ENCODE assay signal across 15 mouse cellular contexts in genomic region chr1:135632199-135632598, GRCm38 (mm10). TPM values are rescaled to one million over a fixed set of nuclear protein-coding genes. Genes with fewer than 3 reads are reported as not detected.
DNase-seq lines count a peak whose midpoint lies in the region; ATAC-seq and TF ChIP-seq lines count a peak whose summit lies in the region.
"Had no signal": no experiment of that assay in that cellular context is flagged by ENCODE, and none has a peak within 500 bp of the region (broad histone marks: within the 10 kb centered on the region; RNA-seq: fewer than 3 reads in every experiment).

No protein-coding gene starts in this region.

- intact Hi-C loops in heart, adult 2 months (cut with DNase I): loop anchor here (2.0 kb wide), 1 partner anchor 27 kb away; no protein-coding TSS in a partner anchor

- H3K36me3 ChIP-seq in heart, adult 2 months (ENCODE audit: control insufficient read depth, insufficient read depth, low read length): peaks cover 2% of the 10 kb centered on the region; the same call in 1 of the 2 replicates
- no peaks in the 10 kb centered on the region for H3K36me3 ChIP-seq in heart, embryonic 10.5 days
- no peaks in the 10 kb centered on the region for H3K36me3 ChIP-seq in kidney, embryonic 16.5 days (ENCODE audit: insufficient read depth, low read length)
- H3K36me3 ChIP-seq: embryonic facial prominence, embryonic 15.5 days; forebrain, embryonic 12.5 days; G1E; hindbrain, embryonic 13.5 days; limb, embryonic 10.5 days; liver, embryonic 15.5 days had no signal

- DNase-seq in heart, adult 2 months: no peak
- DNase-seq in heart, embryonic 10.5 days (ENCODE audit: low spot score): no peak
- DNase-seq in kidney, postnatal 10 days: no peak
- peak; percentile 28 for DNase-seq in 416B (ENCODE audit: low read depth)
- DNase-seq in spleen, postnatal 10 days (ENCODE audit: low spot score in 2 of 2): no peak
- DNase-seq in right cerebral cortex, postnatal 25 days: no peak
- DNase-seq: cerebellum, adult 8-10 months had no signal

- no peaks in the 10 kb centered on the region for H3K9me3 ChIP-seq in heart, embryonic 10.5 days
- H3K9me3 ChIP-seq in kidney, embryonic 16.5 days (ENCODE audit: low read length): no peaks in the 10 kb centered on the region
- H3K9me3 ChIP-seq: embryonic facial prominence, embryonic 15.5 days; forebrain, embryonic 12.5 days; G1E; hindbrain, embryonic 13.5 days; limb, embryonic 10.5 days; liver, embryonic 15.5 days had no signal

- WGBS in heart, adult 2 months: 93% methylated on average over 1 of the region's 1 CpGs
- 81% methylated on average over 1 of the region's 1 CpGs for WGBS in heart, embryonic 10.5 days
- WGBS in kidney, embryonic 16.5 days: 62% methylated on average over 1 of the region's 1 CpGs

- H3K79me2 ChIP-seq in heart, adult 2 months (replicated peaks; ENCODE audit: control insufficient read depth, insufficient read depth, low read length): no peaks in the 10 kb centered on the region

- no peaks in the 10 kb centered on the region for H3K27me3 ChIP-seq in heart, adult 2 months (ENCODE audit: control insufficient read depth, insufficient read depth, low read length)
- H3K27me3 ChIP-seq in heart, embryonic 10.5 days (ENCODE audit: insufficient read depth, poor library complexity, severe bottlenecking): no peaks in the 10 kb centered on the region
- no peaks in the 10 kb centered on the region for H3K27me3 ChIP-seq in kidney, embryonic 16.5 days (ENCODE audit: insufficient read depth, low read length)
- H3K27me3 ChIP-seq: embryonic facial prominence, embryonic 15.5 days; forebrain, embryonic 12.5 days; hindbrain, embryonic 13.5 days; liver, embryonic 15.5 days had no signal

- peak overlapping the region; percentile 16; the same call in 1 of the 2 replicates for H3K4me2 ChIP-seq in kidney, embryonic 16.5 days (replicated peaks; ENCODE audit: low read depth, low read length)
- H3K4me2 ChIP-seq: embryonic facial prominence, embryonic 15.5 days; forebrain, embryonic 12.5 days; hindbrain, embryonic 13.5 days; liver, embryonic 15.5 days had no signal

- H3K4me1 ChIP-seq in heart, adult 2 months (ENCODE audit: control insufficient read depth, insufficient read depth, low read length): peaks cover 30% of the 10 kb centered on the region
- H3K4me1 ChIP-seq in heart, embryonic 10.5 days: peaks cover 40% of the 10 kb centered on the region
- peaks cover 21% of the 10 kb centered on the region for H3K4me1 ChIP-seq in kidney, embryonic 16.5 days (ENCODE audit: insufficient read depth, low read length)
- peaks cover 56% of the 10 kb centered on the region for H3K4me1 ChIP-seq in brown adipose tissue, adult 24 weeks (ENCODE audit: control insufficient read depth, insufficient read depth, insufficient read length, low read length)

- no peak for TF ChIP-seq POLR2A in heart, adult 2 months (IDR thresholded peaks at IDR 0.05; ENCODE audit: insufficient read depth, low read depth, low read length)

- no peak for TF ChIP-seq CTCF in heart, adult 2 months (IDR thresholded peaks at IDR 0.05)

- no peak for TF ChIP-seq EP300 in heart, adult 2 months (IDR thresholded peaks at IDR 0.05; ENCODE audit: insufficient read depth, low read depth, low read length)

- no peak overlapping the region for H3K9ac ChIP-seq in heart, adult 2 months (ENCODE audit: low read depth, low read length)
- no peak overlapping the region for H3K9ac ChIP-seq in kidney, embryonic 16.5 days (replicated peaks; ENCODE audit: low read length)
- H3K9ac ChIP-seq: embryonic facial prominence, embryonic 15.5 days; forebrain, embryonic 12.5 days; hindbrain, embryonic 13.5 days; liver, embryonic 15.5 days had no signal

- ATAC-seq in kidney, embryonic 16.5 days (ENCODE audit: low FRiP score, low TSS enrichment): no peak

- peak overlapping the region; percentile 71 for H3K27ac ChIP-seq in heart, adult 2 months
- H3K27ac ChIP-seq in heart, embryonic 10.5 days: no peak overlapping the region
- H3K27ac ChIP-seq in kidney, embryonic 16.5 days (ENCODE audit: low read length): peak overlapping the region; percentile 55; the same call in 1 of the 2 replicates
- H3K27ac ChIP-seq in brown adipose tissue, adult 24 weeks (replicated peaks; ENCODE audit: low read depth, low read length): peak overlapping the region; percentile 70
- H3K27ac ChIP-seq: embryonic facial prominence, embryonic 15.5 days; forebrain, embryonic 12.5 days; limb, embryonic 10.5 days; liver, embryonic 15.5 days had no signal

- no peak overlapping the region for H3K4me3 ChIP-seq in heart, adult 2 months
- no peak overlapping the region for H3K4me3 ChIP-seq in heart, embryonic 10.5 days
- H3K4me3 ChIP-seq in kidney, embryonic 16.5 days (ENCODE audit: low read length): no peak overlapping the region
- H3K4me3 ChIP-seq in brown adipose tissue, adult 24 weeks (ENCODE audit: insufficient read depth, low read depth, low read length): no peak overlapping the region
- H3K4me3 ChIP-seq: embryonic facial prominence, embryonic 15.5 days; forebrain, embryonic 12.5 days; hindbrain, embryonic 13.5 days; limb, embryonic 10.5 days; liver, embryonic 15.5 days had no signal

RNA-seq across cellular contexts. Expression of gene Nav1, which starts 25.1 kb away (rescaled TPM):
- total RNA-seq in heart, adult 2 months (2021): 10 to 100 TPM; 19.1 to 20.7 TPM
- 15.2 and 16.8 TPM in 2 replicates for polyA plus RNA-seq in heart, adult 2 months (2012; rRNA removed)
- polyA plus RNA-seq in heart, embryonic 10.5 days (2016; fragmentation: Nextera tagmentation; extraction: Ambion mirVana): 26.5 and 33.0 TPM in 2 replicates
- 12.2 and 16.8 TPM in 2 replicates for polyA plus RNA-seq in kidney, embryonic 16.5 days (2015; fragmentation: Nextera tagmentation; extraction: Ambion mirVana)
- 5.5 and 7.8 TPM in 2 replicates for polyA plus RNA-seq in brown adipose tissue, adult 24 weeks (2012; ENCODE audit: insufficient read depth, insufficient read length, missing spikeins)
- polyA plus RNA-seq: G1E had no signal
